Mouse (Mus musculus) forebrain, embryonic 11.5 days (tissue): ENCODE data around the gene Fasl. TPM values are rescaled to one million over a fixed set of nuclear protein-coding genes. Genes with fewer than 3 reads are reported as not detected.

Source experiments
- ATAC-seq: fragments of 200-750 bp; cut with Nextera tagmentation; replicated peaks from 2 replicates; pipeline ENCODE4 v1.8.0; 2017; ENCODE audit warnings: moderate TSS enrichment; ENCODE audit not compliant: low FRiP score
- DNase-seq: peaks from one replicate; pipeline ENCODE4 v3.0.0-alpha.2; 2017; ENCODE audit warnings: low spot score
- H3K27ac ChIP-seq: fragments of 300-500 bp; sonication (generic); 2 replicates; pipeline ENCODE4 v1.5.1; 2014; ENCODE audit warnings: low read depth, low read length
- H3K27me3 ChIP-seq: fragments of 300-500 bp; sonication (generic); 2 replicates; pipeline ENCODE4 v1.6.1; 2014; ENCODE audit warnings: mild to moderate bottlenecking, low read length, mixed read lengths; ENCODE audit not compliant: control insufficient read depth, insufficient read depth
- H3K36me3 ChIP-seq: fragments of 300-500 bp; sonication (generic); 2 replicates; pipeline ENCODE4 v1.6.1; 2014; ENCODE audit warnings: mild to moderate bottlenecking, low read length, moderate library complexity, mixed read lengths; ENCODE audit not compliant: control insufficient read depth, insufficient read depth
- H3K4me1 ChIP-seq: fragments of 300-500 bp; sonication (generic); replicated peaks from 2 replicates; pipeline ENCODE4 v1.6.1; 2014; ENCODE audit warnings: low read length, mixed read lengths; ENCODE audit not compliant: control insufficient read depth, insufficient read depth
- H3K4me2 ChIP-seq: fragments of 300-500 bp; sonication (generic); 2 replicates; pipeline ENCODE4 v1.6.1; 2014; ENCODE audit warnings: low read depth, mild to moderate bottlenecking, low read length, moderate library complexity, mixed read lengths; ENCODE audit not compliant: severe bottlenecking
- H3K4me3 ChIP-seq: fragments of 300-500 bp; sonication (generic); 2 replicates; pipeline ENCODE4 v1.5.1; 2014; ENCODE audit warnings: low read depth, low read length
- H3K9ac ChIP-seq: fragments of 300-500 bp; sonication (generic); 2 replicates; pipeline ENCODE4 v1.6.1; 2014; ENCODE audit warnings: low read length
- H3K9me3 ChIP-seq: fragments of 300-500 bp; sonication (generic); 2 replicates; pipeline ENCODE4 v1.6.1; 2016; ENCODE audit warnings: low read length, mixed read lengths; ENCODE audit not compliant: control insufficient read depth
- WGBS: fragments of 180-500 bp; shearing (Covaris S2); extraction: QIAGEN DNeasy Blood & Tissue Kit; methylation state at CpG from one replicate; pipeline ENCODE4 v1.1.7; 2014; 5-methylcytosine and 5-hydroxymethylcytosine counted together
- polyA plus RNA-seq: library from polyadenylated mRNA; unstranded; fragments of >200 nt; fragmentation: Nextera tagmentation; extraction: Ambion mirVana; gene quantifications from 2 replicates; pipeline ENCODE4 v1.2.1, GENCODE M21; 2014

Fasl gene
- 0.19 TPM in 1 of 2 replicates, not detected in the other for polyA plus RNA-seq

DNA sequence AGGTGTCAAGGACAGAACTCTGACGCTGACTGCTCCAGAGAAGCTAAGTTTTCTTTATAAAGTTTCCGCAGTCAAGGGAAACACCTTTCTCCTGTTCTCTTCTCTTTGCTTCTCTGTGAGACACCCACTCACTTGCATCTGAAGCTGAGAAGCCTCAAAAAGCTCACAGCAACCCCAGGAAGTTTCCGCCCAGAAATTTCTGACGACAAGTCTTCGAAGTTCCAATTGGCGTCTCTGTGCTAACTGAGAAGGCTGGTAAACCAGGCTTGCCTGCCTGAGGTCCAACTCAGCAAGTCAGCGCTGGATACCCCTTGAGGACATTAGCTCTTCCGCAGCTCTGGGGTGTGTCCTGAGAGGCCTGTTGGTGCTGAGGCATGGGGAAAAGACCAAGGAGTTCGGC lies at the start of gene Fasl:
TSS of gene Fasl (minus strand) at position 157 of the 400 bp plus-strand sequence.
- WGBS: 88% methylated on average over 9 of the region's 9 CpGs
- Histone ChIP-seq H3K9ac (no peak within 1 kb of the TSS), H3K27ac (no peak within 1 kb of the TSS), H3K9me3 (no peaks in the 10 kb centered on the region), H3K4me1 (no peaks in the 10 kb centered on the region), H3K36me3 (no peaks in the 10 kb centered on the region), H3K4me3 (no peak within 1 kb of the TSS), H3K4me2 (no peak within 1 kb of the TSS), H3K27me3 (no peaks in the 10 kb centered on the region)
- ATAC-seq (no peak), DNase-seq (no peak)

GRCm38 (mm10) chr1:161826677-161827076 lies 38.4 kb upstream of the Fasl start:
- no peak overlapping the region for H3K4me2 ChIP-seq
- no peaks in the 10 kb centered on the region for H3K9me3 ChIP-seq
- no peaks in the 10 kb centered on the region for H3K4me1 ChIP-seq
- ATAC-seq (no peak), DNase-seq (no peak)
- no peak overlapping the region for H3K9ac ChIP-seq
- no peaks in the 10 kb centered on the region for H3K27me3 ChIP-seq
- H3K36me3 ChIP-seq: peaks cover 2% of the 10 kb centered on the region; the same call in 1 of the 2 replicates
- no peak overlapping the region for H3K27ac ChIP-seq
- WGBS: 91% methylated on average over 2 of the region's 2 CpGs
- H3K4me3 ChIP-seq: no peak overlapping the region

DNA sequence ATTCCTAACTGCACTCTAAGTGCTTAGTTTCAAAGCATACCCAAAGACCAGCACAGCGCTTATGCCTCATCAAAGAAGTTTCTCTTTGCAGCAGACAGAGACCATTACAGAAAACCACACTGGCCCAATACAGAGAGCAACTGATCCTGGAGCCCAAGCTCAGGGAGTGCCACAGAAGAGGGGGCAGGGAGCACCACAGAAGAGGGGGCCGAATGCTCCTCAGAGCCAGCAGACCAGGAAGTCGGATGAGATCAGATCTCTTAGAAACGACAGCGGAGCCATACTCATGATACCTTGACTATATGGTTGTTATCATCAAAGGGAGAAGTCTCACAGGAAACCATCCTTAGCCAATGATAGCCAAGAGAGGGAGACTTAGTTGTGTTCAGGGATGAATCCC lies 21.1 kb upstream of the Fasl start:
- H3K9ac ChIP-seq: no peak overlapping the region
- ATAC-seq: no peak
- H3K4me1 ChIP-seq: no peaks in the 10 kb centered on the region

DNA sequence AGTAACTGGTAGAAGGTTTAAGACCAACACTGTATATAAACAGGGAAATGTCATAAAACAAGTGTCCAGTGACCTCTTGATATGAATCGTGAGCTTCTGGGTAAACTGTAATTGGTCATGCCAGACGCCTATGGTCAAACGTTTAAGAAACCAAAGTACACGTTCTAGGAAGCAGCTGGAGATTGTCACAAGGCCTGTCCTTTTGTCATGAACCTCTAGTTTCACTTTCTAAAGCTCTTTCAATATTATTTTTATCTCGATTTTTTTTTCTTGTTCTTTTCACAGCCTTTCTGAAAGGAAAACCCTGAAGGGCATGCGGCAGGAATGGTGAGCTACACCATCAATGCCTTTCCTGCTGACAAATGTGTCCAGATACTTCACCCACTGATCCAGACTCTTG lies 20.7 kb upstream of the Fasl start:
- no peak for DNase-seq
- no peak overlapping the region for H3K9ac ChIP-seq
- no peaks in the 10 kb centered on the region for H3K27me3 ChIP-seq
- H3K4me3 ChIP-seq: no peak overlapping the region
- 83% methylated on average over 6 of the region's 6 CpGs for WGBS
- no peak overlapping the region for H3K27ac ChIP-seq
- no peaks in the 10 kb centered on the region for H3K36me3 ChIP-seq
- no peak overlapping the region for H3K4me2 ChIP-seq
- no peak for ATAC-seq
- no peaks in the 10 kb centered on the region for H3K4me1 ChIP-seq
- no peaks in the 10 kb centered on the region for H3K9me3 ChIP-seq

More for the DNA sequence above, 21.1 kb upstream of the Fasl start:
- Histone ChIP-seq H3K27ac (no peak overlapping the region), H3K4me2 (no peak overlapping the region), H3K4me3 (no peak overlapping the region), H3K27me3 (no peaks in the 10 kb centered on the region), H3K9me3 (no peaks in the 10 kb centered on the region), H3K36me3 (no peaks in the 10 kb centered on the region)
- DNase-seq: no peak
- 92% methylated on average over 5 of the region's 5 CpGs for WGBS

DNA sequence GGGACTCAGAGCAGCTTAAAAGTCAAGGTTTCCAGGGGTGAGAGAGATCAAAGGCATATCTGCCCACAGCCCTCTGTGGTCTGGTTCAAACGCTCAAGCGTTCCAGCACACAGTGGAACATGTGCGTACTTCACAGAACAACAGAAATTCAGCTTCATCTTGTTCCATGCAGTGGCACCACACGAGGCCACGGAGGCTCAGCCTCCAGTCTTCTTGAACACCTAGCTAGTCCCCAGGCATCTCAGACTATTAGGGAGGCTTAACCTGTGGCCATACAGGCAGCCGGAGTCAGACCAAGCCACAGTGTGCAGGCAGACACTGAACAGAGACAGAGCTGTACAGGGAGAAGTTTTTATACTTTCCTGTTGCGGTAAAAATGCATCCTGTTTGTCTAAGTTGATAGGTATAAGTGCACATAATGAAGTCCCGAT lies 16.3 kb upstream of the Fasl start:
- ATAC-seq: no peak
- Histone ChIP-seq H3K9me3 (no peaks in the 10 kb centered on the region), H3K4me2 (no peak overlapping the region), H3K27me3 (no peaks in the 10 kb centered on the region), H3K4me3 (no peak overlapping the region), H3K27ac (no peak overlapping the region), H3K9ac (no peak overlapping the region), H3K4me1 (no peaks in the 10 kb centered on the region), H3K36me3 (no peaks in the 10 kb centered on the region)
- no peak for DNase-seq
- 92% methylated on average over 8 of the region's 8 CpGs for WGBS

GRCm38 (mm10) chr1:161801321-161801720 lies 13.0 kb upstream of the Fasl start:
- Histone ChIP-seq H3K9me3 (no peaks in the 10 kb centered on the region), H3K27me3 (no peaks in the 10 kb centered on the region), H3K27ac (no peak overlapping the region), H3K4me3 (no peak overlapping the region), H3K4me2 (no peak overlapping the region), H3K9ac (no peak overlapping the region), H3K36me3 (no peaks in the 10 kb centered on the region), H3K4me1 (no peaks in the 10 kb centered on the region)
- no peak for ATAC-seq
- no peak for DNase-seq
- WGBS: 73% methylated on average over 2 of the region's 2 CpGs

- DNase-seq: no peak
- Histone ChIP-seq H3K4me1 (no peaks in the 10 kb centered on the region), H3K9ac (no peak overlapping the region), H3K27ac (no peak overlapping the region), H3K36me3 (no peaks in the 10 kb centered on the region), H3K4me2 (no peak overlapping the region), H3K9me3 (no peaks in the 10 kb centered on the region), H3K27me3 (no peaks in the 10 kb centered on the region), H3K4me3 (no peak overlapping the region)
- no peak for ATAC-seq
These were observed 12.0 kb upstream of the Fasl start for GRCm38 (mm10) chr1:161800256-161800655.

GRCm38 (mm10) chr1:161799791-161800190 lies 11.5 kb upstream of the Fasl start:
- Histone ChIP-seq H3K36me3 (no peaks in the 10 kb centered on the region), H3K4me2 (no peak overlapping the region), H3K27me3 (no peaks in the 10 kb centered on the region), H3K4me3 (no peak overlapping the region), H3K27ac (no peak overlapping the region), H3K9me3 (no peaks in the 10 kb centered on the region), H3K9ac (no peak overlapping the region), H3K4me1 (no peaks in the 10 kb centered on the region)
- DNase-seq (no peak), ATAC-seq (no peak)

DNA sequence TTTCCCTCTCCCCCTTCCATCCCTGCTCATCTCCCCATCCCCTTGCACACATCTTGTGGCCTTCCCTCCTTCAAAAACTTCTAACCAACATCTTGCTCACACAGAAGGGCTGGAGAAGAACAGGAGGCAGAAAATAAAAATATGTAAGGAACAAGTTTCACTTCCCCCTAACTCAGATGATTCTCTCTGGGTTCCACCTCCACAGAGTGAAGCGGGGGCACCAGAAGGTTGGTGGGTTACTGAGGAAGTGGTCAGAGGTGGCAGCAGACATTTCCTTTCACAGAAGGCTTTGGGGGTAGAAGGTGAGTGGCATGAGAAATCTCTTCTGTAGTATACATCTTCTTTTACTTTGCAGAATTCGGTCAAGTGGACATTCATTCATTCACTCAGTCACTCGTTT lies 10.6 kb upstream of the Fasl start:
- Histone ChIP-seq H3K27me3 (no peaks in the 10 kb centered on the region), H3K4me2 (no peak overlapping the region), H3K36me3 (no peaks in the 10 kb centered on the region), H3K4me3 (no peak overlapping the region), H3K9me3 (no peaks in the 10 kb centered on the region), H3K4me1 (no peaks in the 10 kb centered on the region), H3K27ac (no peak overlapping the region), H3K9ac (no peak overlapping the region)
- DNase-seq: no peak
- 90% methylated on average over 3 of the region's 3 CpGs for WGBS
- ATAC-seq: no peak
